Mouse (Mus musculus) forebrain, postnatal 0 days (tissue): Measurements from ENCODE around the gene Arnt2. TPM values are rescaled to one million over a fixed set of nuclear protein-coding genes. Genes with fewer than 3 reads are reported as not detected.

Experiments used
- ATAC-seq: fragments of 200-750 bp; cut with Nextera tagmentation; 2 replicates; pipeline ENCODE4 v1.8.0; 2017; ENCODE audit warnings: mild to moderate bottlenecking, moderate library complexity
- DNase-seq: peaks from one replicate; pipeline ENCODE4 v3.0.0-alpha.2; 2015
- H3K27ac ChIP-seq: fragments of 300-500 bp; sonication (generic); 2 replicates; pipeline ENCODE4 v1.5.1; 2014; ENCODE audit warnings: low read depth, mild to moderate bottlenecking, antibody characterized with exemption, low read length, moderate library complexity, mixed read lengths
- H3K27me3 ChIP-seq: fragments of 300-500 bp; sonication (generic); 2 replicates; pipeline ENCODE4 v1.6.1; 2014; ENCODE audit warnings: mild to moderate bottlenecking, low read length, mixed read lengths; ENCODE audit not compliant: insufficient read depth
- H3K36me3 ChIP-seq: fragments of 300-500 bp; sonication (generic); 2 replicates; pipeline ENCODE4 v1.6.1; 2014; ENCODE audit warnings: mild to moderate bottlenecking, moderate library complexity; ENCODE audit not compliant: insufficient read depth
- H3K4me1 ChIP-seq: fragments of 300-500 bp; sonication (generic); 2 replicates; pipeline ENCODE4 v1.6.1; 2014; ENCODE audit warnings: antibody characterized with exemption; ENCODE audit not compliant: insufficient read depth
- H3K4me2 ChIP-seq: fragments of 300-500 bp; sonication (generic); 2 replicates; pipeline ENCODE4 v1.6.1; 2014; ENCODE audit warnings: low read depth, mild to moderate bottlenecking, moderate library complexity
- H3K4me3 ChIP-seq: fragments of 300-500 bp; sonication (generic); 2 replicates; pipeline ENCODE4 v1.5.1; 2014; ENCODE audit warnings: low read depth, low read length, mixed read lengths
- H3K9ac ChIP-seq: fragments of 300-500 bp; sonication (generic); 2 replicates; pipeline ENCODE4 v1.6.1; 2014; ENCODE audit warnings: mild to moderate bottlenecking
- H3K9me3 ChIP-seq: fragments of 300-500 bp; sonication (generic); 2 replicates; pipeline ENCODE4 v1.6.1; 2016; ENCODE audit warnings: low read length
- CTCF ChIP-seq: sonication (generic); IDR thresholded peaks from 2 replicates; pipeline ENCODE4 v1.5.1; 2016; ENCODE audit warnings: antibody characterized with exemption, control low read depth, low read depth
- WGBS: fragments of 180-500 bp; shearing (Covaris S2); extraction: QIAGEN DNeasy Blood & Tissue Kit; methylation state at CpG from one replicate; pipeline ENCODE4 v1.1.7; 2014; 5-methylcytosine and 5-hydroxymethylcytosine counted together
- polyA plus RNA-seq: library from polyadenylated mRNA; unstranded; fragments of >200 nt; fragmentation: Nextera tagmentation; extraction: Ambion mirVana; gene quantifications from 2 replicates; pipeline ENCODE4 v1.2.1, GENCODE M21; 2015
- total RNA-seq: library from RNA; depleted of rRNA; stranded (reverse); fragments of >200 nt; gene quantifications from 2 replicates; pipeline ENCODE4 v1.2.3, GENCODE M21; 2014; rRNA removed

Gene Arnt2
- total and polyA plus RNA-seq, 2 experiments from 2014 or later = 61.9 to 138 TPM

DNA sequence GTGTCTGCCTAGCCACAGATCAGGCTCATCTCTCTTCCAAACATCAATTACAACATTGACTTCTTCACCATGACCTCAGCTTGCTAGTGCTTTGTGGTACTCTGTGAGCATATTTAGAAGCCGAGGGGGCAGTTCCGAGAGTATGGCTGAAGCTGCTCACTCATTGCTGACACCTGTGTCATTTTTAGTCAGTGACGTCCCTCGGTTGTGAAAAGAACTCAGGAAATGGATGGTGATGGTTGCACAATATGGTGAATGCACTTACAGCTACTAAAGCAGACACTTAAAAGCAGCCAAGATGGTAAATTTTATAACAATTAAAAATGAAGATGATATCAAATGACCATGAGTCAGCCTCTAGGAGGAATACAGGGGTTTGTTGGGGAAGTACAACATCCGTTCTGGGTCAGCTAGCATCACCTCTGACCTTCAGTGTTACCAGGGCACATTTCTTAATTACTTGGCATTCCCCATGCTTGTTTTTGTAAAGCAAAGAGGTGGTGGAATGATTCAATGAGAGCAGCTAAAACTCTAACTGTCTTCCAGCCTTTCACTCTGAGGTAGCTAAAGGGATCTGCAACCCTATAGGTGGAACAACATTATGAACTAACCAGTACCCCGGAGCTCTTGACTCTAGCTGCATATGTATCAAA lies 212.6 kb downstream of the Arnt2 start:
- Histone ChIP-seq H3K9ac (no peak overlapping the region), H3K27me3 (no peaks in the 10 kb centered on the region), H3K36me3 (no peaks in the 10 kb centered on the region), H3K4me1 (no peaks in the 10 kb centered on the region), H3K27ac (no peak overlapping the region), H3K4me3 (no peak overlapping the region), H3K4me2 (no peak overlapping the region), H3K9me3 (no peaks in the 10 kb centered on the region)
- DNase-seq (no peak), ATAC-seq (no peak)
- WGBS = 91% methylated on average over 6 of the region's 6 CpGs
- TF ChIP-seq CTCF = no peak

Other genes starting within 250 kb of the Arnt2 start
- gene Gm2115, start 118.8 kb upstream of the Arnt2 start, total RNA-seq = 0.71 and 0.85 TPM in 2 replicates
- gene Gm2115, start 118.8 kb upstream of the Arnt2 start, polyA plus RNA-seq = 0.44 and 0.50 TPM in 2 replicates
- gene Fah, start 196.5 kb upstream of the Arnt2 start, total RNA-seq = 8.9 and 10.4 TPM in 2 replicates
- 10.6 and 12.2 TPM in 2 replicates for gene Fah, start 196.5 kb upstream of the Arnt2 start, polyA plus RNA-seq